Mouse (Mus musculus) retina, postnatal 7 days (tissue): ENCODE results near the gene Ppm1l.
A peak's percentile ranks its signal among the peaks of the same experiment; 100 is the strongest.

Experiments used
- DNase-seq: peaks from one replicate; pipeline ENCODE4 v3.0.0-alpha.2; 2012; ENCODE audit warnings: low read depth, low spot score

The Ppm1l gene

GRCm38 (mm10) chr3:69433580-69433979, 116.9 kb downstream of the Ppm1l start:
- no peak for DNase-seq

- no peak for DNase-seq
Observed at GRCm38 (mm10) chr3:69438773-69439514, 122.3 kb downstream of the Ppm1l start.

- no peak for DNase-seq
Observed at GRCm38 (mm10) chr3:69440761-69441160, 124.1 kb downstream of the Ppm1l start.

- no peak for DNase-seq
Observed at GRCm38 (mm10) chr3:69446989-69447388, 130.3 kb downstream of the Ppm1l start.

- DNase-seq: no peak
Observed at GRCm38 (mm10) chr3:69449041-69449440, 132.4 kb downstream of the Ppm1l start.

GRCm38 (mm10) chr3:69454330-69454729, 137.7 kb downstream of the Ppm1l start:
- no peak for DNase-seq

GRCm38 (mm10) chr3:69456071-69456470, 139.4 kb downstream of the Ppm1l start:
- no peak for DNase-seq

GRCm38 (mm10) chr3:69458756-69459155, 142.1 kb downstream of the Ppm1l start:
- no peak for DNase-seq

GRCm38 (mm10) chr3:69461956-69462355, 145.3 kb downstream of the Ppm1l start:
- no peak for DNase-seq

- no peak for DNase-seq
Observed at GRCm38 (mm10) chr3:69465751-69466150, 149.1 kb downstream of the Ppm1l start.

GRCm38 (mm10) chr3:69468280-69469008, 151.8 kb downstream of the Ppm1l start:
- DNase-seq: no peak

GRCm38 (mm10) chr3:69469463-69470141, 152.9 kb downstream of the Ppm1l start:
- DNase-seq: no peak

- no peak for DNase-seq
Observed at GRCm38 (mm10) chr3:69470142-69470796, 153.6 kb downstream of the Ppm1l start.

GRCm38 (mm10) chr3:69475850-69476450, 159.3 kb downstream of the Ppm1l start:
- no peak for DNase-seq

GRCm38 (mm10) chr3:69479937-69480336, 163.3 kb downstream of the Ppm1l start:
- DNase-seq: no peak

GRCm38 (mm10) chr3:69481835-69482234, 165.2 kb downstream of the Ppm1l start:
- DNase-seq: peak; percentile 65

GRCm38 (mm10) chr3:69484006-69484574, 167.4 kb downstream of the Ppm1l start:
- DNase-seq: no peak

GRCm38 (mm10) chr3:69484582-69484981, 167.9 kb downstream of the Ppm1l start:
- DNase-seq: no peak

- DNase-seq: no peak
Observed at GRCm38 (mm10) chr3:69485347-69485746, 168.7 kb downstream of the Ppm1l start.

GRCm38 (mm10) chr3:69485756-69486155, 169.1 kb downstream of the Ppm1l start:
- DNase-seq: no peak

GRCm38 (mm10) chr3:69487471-69487870, 170.8 kb downstream of the Ppm1l start:
- DNase-seq: no peak
